Mouse (Mus musculus): ENCODE data around the gene Ap5s1.

Ap5s1 gene

GRCm38 (mm10) chr2:131206778-131207177 is at the start of gene Ap5s1:
Ap5s1 (plus strand) TSS chr2:131207078.
- DNase-seq: no peak

DNA sequence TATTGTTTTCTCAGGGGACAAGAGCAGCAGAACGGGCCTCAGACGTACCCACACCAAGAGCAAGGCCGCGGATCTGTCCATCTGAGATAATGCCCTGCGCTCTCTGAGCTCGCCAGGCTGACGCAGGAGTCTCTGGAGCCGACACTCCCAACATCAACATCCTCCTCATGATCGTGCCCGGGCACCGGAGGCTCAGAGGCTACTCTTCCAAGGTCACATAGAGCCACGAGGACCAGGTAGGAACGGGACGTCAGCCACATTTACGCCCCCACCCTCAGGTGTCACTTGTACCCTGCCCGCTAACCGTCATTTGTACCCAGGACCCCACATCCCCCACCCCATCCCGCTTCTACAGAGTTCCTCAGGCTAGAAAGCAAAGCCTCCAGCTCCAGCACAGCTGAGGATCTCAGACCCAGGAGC is 47.4 kb upstream of the Ap5s1 start:
- DNase-seq: no peak

DNA sequence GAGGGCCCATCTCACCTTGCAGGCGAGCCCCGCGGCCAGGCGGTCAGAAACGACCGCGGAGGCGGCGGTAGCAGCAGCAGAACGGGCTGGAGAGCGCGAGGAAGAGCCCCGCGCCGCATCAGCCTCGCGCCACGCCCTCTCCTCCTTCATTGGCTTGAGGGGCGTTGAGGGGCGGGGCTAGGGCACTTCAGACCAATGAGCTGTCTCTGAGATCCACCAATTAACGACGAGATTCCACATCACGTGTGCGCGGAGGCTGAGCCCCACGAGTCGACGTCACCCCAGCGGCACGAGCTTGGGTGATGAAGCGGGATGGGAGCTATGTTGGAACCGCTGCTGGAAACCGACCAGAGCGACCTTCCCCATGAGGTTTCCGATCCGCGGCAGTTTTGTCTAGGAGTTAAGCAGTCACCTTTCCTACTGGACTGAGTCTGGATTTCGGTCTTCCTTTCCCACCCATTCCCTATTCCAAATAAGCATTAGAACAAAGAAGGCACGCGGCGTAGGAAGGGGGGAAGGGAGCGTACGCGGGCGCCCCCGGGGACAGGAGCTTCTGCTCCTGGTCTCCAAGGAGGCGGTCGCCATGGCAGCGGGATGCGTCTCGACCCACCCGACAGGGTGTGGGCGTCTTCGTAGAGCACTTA is 46.8 kb upstream of the Ap5s1 start, which contains the start of gene 1700037H04Rik:
Gene 1700037H04Rik (minus strand): TSS at position 144 of the 644 bp plus-strand sequence.
- peak; percentile 95 for DNase-seq

DNA sequence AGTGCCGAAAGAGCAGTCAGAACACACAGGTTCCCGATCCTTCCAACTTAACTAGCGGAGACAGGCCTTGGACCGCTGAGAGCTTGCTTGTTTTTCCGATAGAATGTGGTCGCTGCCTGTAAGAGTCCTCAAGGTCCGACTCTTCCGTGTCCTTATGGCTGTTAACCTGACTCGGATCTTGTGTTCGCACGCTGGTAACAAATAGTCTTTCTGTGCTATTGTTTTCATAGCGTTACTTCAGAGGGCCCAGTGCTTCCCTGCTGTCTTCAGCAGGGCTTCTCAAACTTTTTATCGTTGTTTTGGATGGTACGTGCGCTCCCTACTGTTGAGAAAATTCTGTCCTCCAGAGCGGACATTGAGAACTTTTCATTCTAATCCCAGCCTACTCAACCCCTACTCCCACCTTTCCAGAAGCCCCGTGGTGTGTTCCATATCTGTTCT is 46.2 kb upstream of the Ap5s1 start:
- no peak for DNase-seq

GRCm38 (mm10) chr2:131163924-131164323 is 43.0 kb upstream of the Ap5s1 start:
- DNase-seq: no peak

- DNase-seq: no peak
Observed at GRCm38 (mm10) chr2:131166172-131166571, 40.7 kb upstream of the Ap5s1 start.

- no peak for DNase-seq
Observed at GRCm38 (mm10) chr2:131167984-131168383, 38.9 kb upstream of the Ap5s1 start.

DNA sequence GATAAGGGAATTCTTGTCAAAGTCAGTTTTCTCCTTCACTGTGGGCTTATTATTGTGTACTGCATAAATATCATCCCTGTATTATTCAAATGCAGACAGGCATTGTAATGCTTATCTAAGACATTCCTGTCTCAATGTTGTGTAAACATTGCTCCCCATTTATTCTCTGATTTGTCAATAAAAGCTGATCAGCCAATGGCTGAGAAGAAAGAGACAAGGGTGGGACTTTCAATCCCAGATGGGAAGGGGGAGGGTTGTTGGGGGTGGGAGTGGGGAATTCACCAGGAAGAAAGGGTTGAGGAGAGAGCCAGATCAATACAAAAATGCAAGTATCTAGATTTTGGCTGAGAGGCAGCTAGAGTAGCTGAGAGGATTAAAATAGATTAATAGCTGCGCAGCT is 38.0 kb upstream of the Ap5s1 start:
- no peak for DNase-seq

GRCm38 (mm10) chr2:131170936-131171335 is 35.9 kb upstream of the Ap5s1 start:
- DNase-seq: no peak

DNA sequence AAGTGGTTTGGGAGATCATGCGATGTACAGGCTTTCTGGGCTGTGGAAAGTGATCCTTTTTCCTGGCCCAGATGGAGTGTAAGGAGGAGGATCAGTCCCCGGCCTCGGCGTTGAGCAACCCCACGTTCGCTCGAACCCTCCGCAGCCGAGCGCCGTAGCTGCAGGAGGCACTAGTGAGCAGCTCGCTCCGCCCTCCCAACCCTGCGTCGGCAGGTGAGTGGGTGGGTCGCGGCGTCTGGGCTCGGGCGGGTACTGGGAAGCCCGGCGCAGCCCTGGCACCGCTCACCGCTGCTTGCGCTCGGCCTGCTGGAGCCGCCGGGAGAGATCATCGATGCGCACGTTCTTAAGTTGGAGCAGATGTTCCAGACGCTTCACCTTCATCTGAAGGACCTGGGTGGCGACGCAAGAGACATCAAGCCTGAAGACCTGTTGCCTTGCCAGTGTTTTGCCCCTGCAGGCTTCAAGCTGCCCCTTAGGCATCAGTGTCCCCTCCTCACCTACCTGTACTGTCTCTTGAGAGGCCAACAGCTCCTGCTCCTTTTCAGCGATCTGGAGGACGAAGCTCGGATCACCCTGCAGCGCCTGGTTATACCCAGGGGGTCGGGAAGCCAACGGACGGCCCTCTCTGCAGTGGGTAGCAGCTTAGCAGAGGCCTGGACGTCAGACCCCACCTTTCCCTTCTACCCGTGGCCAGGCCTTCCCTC is 35.3 kb upstream of the Ap5s1 start:
- DNase-seq: no peak

DNA sequence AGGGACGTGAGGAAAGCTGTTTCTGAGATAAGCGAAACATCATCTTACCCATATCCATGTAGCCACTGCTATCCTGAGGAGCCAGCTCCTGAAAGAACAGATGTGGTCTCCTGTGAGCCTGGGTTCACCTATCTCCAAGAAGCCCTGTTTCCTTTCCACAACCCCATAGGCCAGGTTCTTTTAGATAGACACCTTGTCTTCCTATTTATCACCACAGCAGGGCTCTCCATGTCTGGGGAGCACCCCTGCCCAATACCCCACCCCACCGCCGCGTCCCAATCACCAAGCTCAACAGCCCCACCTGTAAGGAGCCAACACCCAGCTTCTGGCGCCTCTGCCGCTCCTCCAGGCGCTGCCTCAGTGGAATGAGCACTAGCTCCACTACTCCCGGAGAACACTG is 34.6 kb upstream of the Ap5s1 start:
- DNase-seq: no peak

GRCm38 (mm10) chr2:131174700-131175099 is 32.2 kb upstream of the Ap5s1 start:
- DNase-seq: peak; percentile 53

DNA sequence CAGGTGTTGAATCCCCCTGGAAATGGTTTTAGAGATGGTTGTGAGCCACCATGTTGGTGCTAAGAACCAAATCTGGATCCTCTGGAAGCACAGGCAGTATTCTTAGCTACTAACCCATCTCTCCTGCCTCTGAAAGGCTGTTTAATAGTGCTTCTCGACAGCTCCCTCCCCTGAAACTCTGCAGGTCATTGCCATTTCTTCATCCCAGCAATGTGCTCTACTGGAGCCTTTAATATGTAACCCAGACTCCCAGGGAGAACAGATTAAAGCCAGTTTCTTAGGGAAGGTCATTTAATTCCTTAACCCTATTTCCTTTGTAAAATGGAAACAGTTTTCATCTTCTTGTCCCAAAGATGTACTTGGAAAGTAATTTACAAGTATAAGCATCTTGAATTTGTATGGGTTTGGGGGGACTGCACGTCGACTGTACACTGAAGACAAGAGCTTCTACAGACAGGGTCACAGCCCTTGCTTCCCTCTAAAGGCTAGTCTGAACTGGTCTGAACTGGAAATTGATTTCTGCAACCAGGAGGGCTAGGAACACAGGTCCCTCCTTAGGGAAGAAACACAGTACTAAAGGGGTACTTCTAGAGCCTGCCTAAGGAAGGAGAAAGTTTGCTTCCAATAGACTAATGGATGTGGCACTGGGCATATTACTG is 31.5 kb upstream of the Ap5s1 start:
- no peak for DNase-seq

DNA sequence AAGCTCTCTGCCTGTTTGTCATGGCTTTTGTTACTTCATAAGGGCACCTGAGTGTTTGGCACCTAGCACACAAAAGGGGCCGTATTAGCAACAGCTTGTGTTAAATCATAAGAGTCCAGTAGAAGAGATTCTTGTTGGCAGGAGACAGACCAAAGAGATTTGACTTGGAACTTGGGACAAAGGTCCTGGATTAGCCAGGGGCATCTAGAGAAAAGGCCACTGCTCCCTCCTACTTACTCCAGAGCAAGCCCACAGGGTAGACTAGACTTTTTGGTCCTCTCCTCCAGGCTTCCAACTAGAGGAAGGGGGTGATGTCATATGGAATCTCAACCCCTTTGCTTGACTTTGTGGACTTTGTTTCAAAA is 31.0 kb upstream of the Ap5s1 start:
- no peak for DNase-seq

DNA sequence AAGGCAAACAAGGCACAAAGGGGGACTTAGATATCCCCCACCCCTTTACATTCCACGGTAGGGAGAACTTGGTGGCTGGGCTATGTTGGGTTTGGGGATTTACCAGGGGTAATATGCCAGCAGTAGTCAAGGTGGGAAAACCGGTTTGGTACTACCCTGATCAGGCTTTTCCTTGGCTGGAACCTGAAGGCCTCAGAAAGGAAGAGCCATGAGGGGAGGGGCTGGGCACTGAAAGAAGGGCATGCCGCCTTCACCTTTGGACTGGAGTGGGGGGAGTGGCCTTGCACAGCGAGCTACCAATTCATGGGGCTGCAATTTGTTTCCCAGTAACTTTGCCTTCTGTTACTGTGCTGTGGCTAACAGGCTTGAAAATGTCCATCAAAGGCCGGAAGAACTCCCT is 30.4 kb upstream of the Ap5s1 start:
- no peak for DNase-seq

DNA sequence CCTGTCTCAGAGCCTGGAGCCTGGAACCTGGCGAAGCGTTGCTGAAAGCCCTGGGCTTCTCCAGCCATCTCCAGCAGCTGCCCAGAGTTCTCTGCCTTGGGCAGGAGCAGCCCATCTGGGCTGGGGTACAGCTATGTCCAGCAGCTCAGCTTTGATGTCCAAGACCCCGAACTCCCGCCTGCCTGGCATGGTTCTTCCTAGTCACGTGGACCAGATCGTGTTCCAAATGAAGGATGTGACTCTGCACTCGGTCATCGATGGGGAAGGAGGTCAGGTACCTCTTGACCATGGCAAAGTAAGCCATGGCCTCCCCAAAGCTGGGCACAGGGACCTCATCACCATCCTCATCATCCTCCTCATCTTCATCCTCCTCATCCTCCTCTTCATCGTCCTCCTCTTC is 28.9 kb upstream of the Ap5s1 start:
- DNase-seq: no peak

GRCm38 (mm10) chr2:131178828-131179245 is 28.0 kb upstream of the Ap5s1 start:
- DNase-seq: no peak

GRCm38 (mm10) chr2:131179246-131179886 is 27.5 kb upstream of the Ap5s1 start:
- peak; percentile 65 for DNase-seq

- peak; percentile 85 for DNase-seq
Observed at GRCm38 (mm10) chr2:131179990-131180587, 26.8 kb upstream of the Ap5s1 start, which contains the start of gene Cenpb. Cenpb (minus strand) TSS chr2:131180067.

DNA sequence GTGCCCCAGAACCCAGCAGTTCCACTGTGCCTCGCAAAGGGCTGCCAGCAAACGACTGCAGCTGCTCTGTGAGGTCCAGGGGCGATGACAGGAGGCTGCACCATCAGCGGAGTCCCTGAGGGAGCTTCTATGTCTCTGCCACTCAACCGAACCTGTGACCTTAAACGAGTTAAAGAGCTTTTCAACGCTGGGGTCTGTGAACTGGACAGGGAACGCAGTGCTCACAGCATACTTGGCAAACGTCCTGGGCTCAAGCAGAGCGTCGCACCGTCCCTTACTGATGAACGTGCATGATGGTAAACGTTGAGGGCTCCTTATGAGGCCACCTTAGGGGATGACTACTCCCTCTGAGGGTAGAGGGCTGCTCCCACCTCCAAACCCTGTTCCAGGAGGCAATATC is 20.5 kb upstream of the Ap5s1 start:
- no peak for DNase-seq

DNA sequence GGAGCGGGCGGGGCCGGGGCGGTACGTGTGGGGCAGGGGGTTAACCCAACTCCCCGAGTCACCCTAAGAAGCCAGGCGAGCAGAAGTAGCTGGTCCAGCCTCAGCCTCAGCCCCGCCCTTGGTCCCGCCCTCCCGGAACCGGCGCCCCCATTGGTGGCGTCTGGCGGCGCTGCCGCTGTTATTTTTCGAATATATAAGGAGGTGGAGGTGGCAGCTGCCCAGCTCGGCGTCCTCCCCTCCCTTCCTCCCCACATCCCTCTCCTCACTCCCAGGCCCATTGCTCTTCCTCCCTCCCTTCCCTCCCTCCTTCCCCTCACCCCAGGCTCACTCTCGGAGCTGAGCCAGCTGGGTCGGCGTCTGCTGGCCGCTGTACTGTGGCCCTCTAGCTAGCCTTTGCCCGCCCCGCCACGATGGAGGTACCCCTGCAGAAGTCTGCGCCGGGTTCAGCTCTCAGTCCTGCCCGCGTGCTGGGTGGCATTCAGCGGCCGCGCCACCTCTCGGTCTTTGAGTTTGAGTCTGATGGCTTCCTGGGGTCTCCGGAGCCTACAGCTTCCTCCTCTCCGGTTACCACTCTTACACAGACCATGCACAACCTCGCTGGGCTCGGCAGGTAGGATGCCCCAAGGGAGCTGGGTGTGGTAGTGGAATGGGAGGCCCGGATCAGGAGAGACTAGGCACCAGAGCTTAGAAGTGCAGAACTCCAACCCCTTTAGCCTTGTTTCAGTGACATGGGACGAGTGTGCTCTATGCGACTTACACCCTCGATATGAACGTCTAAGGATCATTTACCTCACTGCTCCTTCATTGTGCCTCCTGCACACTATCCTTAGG is 19.9 kb upstream of the Ap5s1 start, which contains the start of the genes Cdc25b and Spef1:
Gene Cdc25b (plus strand): TSS at position 179 of the 831 bp plus-strand sequence.
Gene Spef1 (minus strand): TSS at position 512 of the 831 bp plus-strand sequence.
- peak; percentile 80 for DNase-seq

- DNase-seq: no peak
Observed at GRCm38 (mm10) chr2:131187602-131187922, 19.3 kb upstream of the Ap5s1 start.
